Mouse (Mus musculus) frontal cortex, postnatal 36 days (tissue): ENCODE measurements at regions not wholly inside any gene's neighbourhood (a gene's known extent, or its start where the extent isn't known, plus 50 kb on each side); places are given as distances from the start of the nearest gene placed in this dataset.
A peak's percentile ranks its signal among the peaks of the same experiment; 100 is the strongest.

ENCODE experiments used
- DNase-seq, 2 experiments: peaks; one replicate each; pipeline ENCODE4 v3.0.0; 2022; ENCODE audit warnings: low spot score in 2 of 2

DNA sequence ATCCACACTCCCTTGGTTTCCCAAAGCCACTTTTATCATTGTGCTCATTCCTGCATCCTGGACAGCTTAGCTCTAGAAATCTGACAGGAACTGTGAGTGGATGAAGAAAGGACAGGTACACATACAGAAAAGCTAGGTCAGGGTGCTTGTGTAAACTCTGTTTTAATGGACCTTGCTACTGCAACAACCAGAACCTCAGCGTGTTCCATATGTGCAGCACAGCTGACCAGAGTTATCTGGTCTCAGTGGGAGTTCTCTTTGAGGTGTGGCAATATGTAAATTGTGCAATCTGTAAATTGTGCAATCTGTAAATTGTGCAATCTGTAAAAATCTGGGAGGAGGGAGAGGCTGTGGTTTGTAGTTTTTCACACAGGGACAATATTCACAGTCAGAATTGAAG is 282.4 kb upstream of the Ptprd start:
- no peak for DNase-seq

DNA sequence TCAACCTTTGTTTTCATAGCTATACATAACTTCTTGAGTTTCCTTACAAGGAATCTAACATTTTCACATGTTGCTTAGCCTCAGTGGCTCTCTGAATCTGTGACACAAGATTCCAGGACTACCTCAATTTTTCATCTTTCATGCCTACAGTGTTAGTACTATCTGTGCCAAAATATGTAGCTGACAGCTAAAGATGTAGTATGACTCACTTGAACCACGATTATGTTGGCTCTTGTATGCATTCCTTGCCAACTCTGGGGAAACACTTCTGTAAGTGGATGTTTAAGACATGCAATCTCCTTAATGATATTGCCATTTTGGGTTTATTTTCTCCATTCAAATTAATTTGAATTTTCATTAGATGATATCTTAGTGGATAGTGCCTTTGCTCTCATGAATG is 254.8 kb upstream of the Ptprd start:
- DNase-seq = no peak

DNA sequence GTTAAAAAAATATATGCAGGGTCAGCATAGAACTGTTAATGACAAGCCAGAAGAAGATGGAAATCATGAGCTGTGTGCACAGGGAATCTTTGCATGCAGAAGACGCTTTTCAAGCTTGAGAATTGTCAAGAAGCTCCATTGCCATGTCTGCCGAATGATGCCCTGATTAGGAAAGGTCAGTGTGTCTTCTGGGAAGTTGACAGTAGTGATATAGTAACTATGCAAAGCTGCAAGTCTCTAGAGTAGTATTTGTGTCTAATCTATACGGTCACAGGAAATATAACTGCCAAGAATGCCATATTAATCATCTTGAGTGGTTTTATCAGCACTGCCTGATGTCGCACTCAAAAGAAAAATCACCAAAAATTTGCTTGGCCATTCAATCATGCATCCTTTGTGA is 244.5 kb upstream of the Ptprd start:
- DNase-seq = no peak

DNA sequence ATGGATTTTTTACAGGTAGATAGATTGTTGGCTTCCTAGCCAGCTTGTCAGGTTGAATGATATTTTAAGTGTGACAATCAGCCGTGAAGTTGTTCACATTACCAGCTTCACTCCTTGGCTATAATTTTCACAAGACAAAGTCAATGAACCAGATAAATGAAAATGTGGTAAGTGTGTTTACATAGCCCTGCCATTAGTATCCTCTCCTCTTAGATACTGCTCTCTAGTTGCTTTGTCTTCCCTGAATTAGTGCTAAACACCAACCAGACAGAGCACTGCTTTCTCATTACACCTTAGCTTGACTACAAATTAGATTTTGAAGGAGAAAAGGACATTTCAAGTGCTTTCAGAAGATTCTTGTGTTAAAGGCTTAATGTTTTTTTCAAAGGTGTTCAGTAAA is 205.4 kb upstream of the Ptprd start:
- no peak for DNase-seq

DNA sequence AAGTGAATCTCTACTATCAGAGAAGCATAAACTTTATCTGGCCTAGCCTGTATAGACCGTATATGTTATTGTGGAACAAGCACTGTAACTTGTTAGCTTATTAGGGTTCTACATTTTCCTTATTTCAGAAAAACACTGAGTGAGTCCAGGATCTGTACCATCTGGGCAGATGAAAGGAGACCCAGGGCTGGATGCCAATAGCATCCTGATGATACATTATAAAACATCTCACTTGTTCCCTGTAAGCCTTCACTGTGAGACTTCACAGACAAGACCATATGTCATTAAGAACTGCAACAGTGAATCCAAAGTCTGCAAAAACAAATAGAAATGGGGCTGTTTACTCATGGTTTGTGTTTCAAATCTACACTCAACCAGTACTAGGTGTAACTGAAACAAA is 177.6 kb upstream of the Ptprd start:
- peak in 1 of 2 experiments; percentile 33 for DNase-seq

DNA sequence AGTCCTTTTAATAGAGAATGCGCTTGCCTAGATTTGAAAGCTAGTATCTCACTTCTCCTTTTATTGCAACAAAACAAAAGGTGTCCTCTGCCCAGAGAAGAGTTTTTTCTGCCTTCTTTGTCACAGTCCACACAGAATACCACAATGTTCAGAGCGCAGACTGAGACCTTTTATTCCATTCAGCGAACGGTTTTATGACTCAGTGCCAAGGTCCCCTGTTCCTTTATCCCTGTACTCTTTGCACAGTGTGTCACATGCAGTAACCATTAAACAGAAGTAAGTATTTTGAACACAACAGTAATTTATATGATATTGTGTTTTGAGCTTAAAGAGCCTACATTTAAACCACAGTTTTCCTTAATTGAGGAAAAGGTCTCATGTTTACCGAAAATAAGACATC is 143.4 kb upstream of the Ptprd start:
- DNase-seq = no peak

DNA sequence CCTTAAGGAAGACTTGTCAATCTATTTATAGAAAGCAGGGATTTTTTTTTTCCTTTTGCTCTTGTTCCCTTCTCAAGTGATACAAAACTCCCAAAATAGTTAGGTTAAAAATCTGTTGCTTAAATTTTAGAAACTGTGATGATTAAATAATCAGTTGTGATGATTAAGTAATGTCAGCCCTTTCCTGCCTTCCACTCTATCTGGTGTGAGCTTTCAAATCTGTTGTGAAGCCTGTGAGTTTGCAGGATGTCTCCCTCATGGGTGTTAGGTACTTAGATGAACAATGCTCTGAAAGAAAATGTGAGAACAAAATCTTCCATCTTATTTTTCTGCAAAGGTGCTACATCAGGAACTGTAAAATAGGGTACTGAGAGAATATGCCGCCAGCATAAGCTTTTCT is 124.0 kb upstream of the Ptprd start:
- DNase-seq = peak in 1 of 2 experiments; percentile 35

DNA sequence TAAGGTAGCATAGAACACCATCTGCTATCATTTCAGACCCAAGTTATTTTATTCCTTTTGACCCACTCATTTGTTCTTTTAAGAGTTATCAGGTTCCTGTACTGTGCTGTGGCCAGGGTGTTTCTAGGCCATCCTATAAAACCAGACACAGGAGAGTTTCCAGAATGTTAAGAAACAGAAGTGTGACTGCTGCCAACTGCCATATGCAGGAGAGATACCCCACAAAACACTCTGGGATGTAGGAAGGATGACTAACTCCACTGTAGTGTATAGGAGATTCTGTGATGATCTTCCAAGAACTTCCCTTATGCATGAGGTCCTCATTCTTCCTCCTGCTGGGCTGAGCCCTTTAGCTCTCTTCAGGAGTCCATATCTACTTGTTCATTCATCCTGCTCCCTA is 76.7 kb upstream of the Ptprd start:
- peak; percentile 9 to 41 for DNase-seq
